Mouse (Mus musculus): ENCODE measurements at regions not wholly inside any gene's neighbourhood (a gene's known extent, or its start where the extent isn't known, plus 50 kb on each side); places are given as distances from the start of the nearest gene placed in this dataset.
A peak's percentile ranks its signal among the peaks of the same experiment; 100 is the strongest.

- DNase-seq (ENCODE audit: low spot score in 2 of 2): no peak
Observed at GRCm38 (mm10) chr15:86721131-86721530, 506.9 kb downstream of the Tbc1d22a start.

- no peak for DNase-seq (ENCODE audit: low spot score in 2 of 2)
Observed at GRCm38 (mm10) chr15:86737945-86738344, 523.7 kb downstream of the Tbc1d22a start.

GRCm38 (mm10) chr15:86738356-86738755 lies 524.1 kb downstream of the Tbc1d22a start:
- no peak for DNase-seq (ENCODE audit: low spot score in 2 of 2)

- no peak for DNase-seq (ENCODE audit: low spot score in 2 of 2)
Observed at GRCm38 (mm10) chr15:86738776-86739175, 524.5 kb downstream of the Tbc1d22a start.

GRCm38 (mm10) chr15:86751436-86752136 lies 537.3 kb downstream of the Tbc1d22a start:
- no peak for DNase-seq (ENCODE audit: low spot score in 2 of 2)

- DNase-seq (ENCODE audit: low spot score in 2 of 2): no peak
Observed at GRCm38 (mm10) chr15:86763581-86764375, 549.5 kb downstream of the Tbc1d22a start.

GRCm38 (mm10) chr15:86767623-86768022 lies 553.4 kb downstream of the Tbc1d22a start:
- DNase-seq (ENCODE audit: low spot score in 2 of 2): no peak

GRCm38 (mm10) chr15:86773041-86773440 lies 558.8 kb downstream of the Tbc1d22a start:
- no peak for DNase-seq (ENCODE audit: low spot score in 2 of 2)

GRCm38 (mm10) chr15:86777998-86778397 lies 563.7 kb downstream of the Tbc1d22a start:
- no peak for DNase-seq (ENCODE audit: low spot score in 2 of 2)

GRCm38 (mm10) chr15:86781160-86781559 lies 566.9 kb downstream of the Tbc1d22a start:
- no peak for DNase-seq (ENCODE audit: low spot score in 2 of 2)

- DNase-seq (ENCODE audit: low spot score in 2 of 2): no peak
Observed at GRCm38 (mm10) chr15:86794716-86795115, 580.5 kb downstream of the Tbc1d22a start.

GRCm38 (mm10) chr15:86798474-86799178 lies 584.4 kb downstream of the Tbc1d22a start:
- no peak for DNase-seq (ENCODE audit: low spot score in 2 of 2)

- no peak for DNase-seq (ENCODE audit: low spot score in 2 of 2)
Observed at GRCm38 (mm10) chr15:86807296-86808080, 593.2 kb downstream of the Tbc1d22a start.

GRCm38 (mm10) chr15:86811821-86812220 lies 597.6 kb downstream of the Tbc1d22a start:
- no peak for DNase-seq (ENCODE audit: low spot score in 2 of 2)

- no peak for DNase-seq (ENCODE audit: low spot score in 2 of 2)
Observed at GRCm38 (mm10) chr15:86814808-86815421, 600.7 kb downstream of the Tbc1d22a start.

GRCm38 (mm10) chr15:86835996-86836395 lies 621.7 kb downstream of the Tbc1d22a start:
- peak; percentile 28 to 41 for DNase-seq (ENCODE audit: low spot score in 2 of 2)

- DNase-seq (ENCODE audit: low spot score in 2 of 2): no peak
Observed at GRCm38 (mm10) chr15:86852161-86852870, 638.1 kb downstream of the Tbc1d22a start.

- DNase-seq (ENCODE audit: low spot score in 2 of 2): no peak
Observed at GRCm38 (mm10) chr15:86858356-86858906, 644.2 kb downstream of the Tbc1d22a start.

GRCm38 (mm10) chr15:86875721-86876309 lies 661.6 kb downstream of the Tbc1d22a start:
- DNase-seq (ENCODE audit: low spot score in 2 of 2): no peak

- DNase-seq (ENCODE audit: low spot score in 2 of 2): no peak
Observed at GRCm38 (mm10) chr15:86896974-86897373, 647.1 kb upstream of the Fam19a5 start.
